Mouse (Mus musculus) midbrain, postnatal 0 days (tissue): ENCODE measurements around the gene Eva1c. TPM values are rescaled to one million over a fixed set of nuclear protein-coding genes. Genes with fewer than 3 reads are reported as not detected.
A peak's percentile ranks its signal among the peaks of the same experiment; 100 is the strongest.

Source experiments
- ATAC-seq: fragments of 200-750 bp; cut with Nextera tagmentation; 2 replicates; pipeline ENCODE4 v1.8.0; 2017; ENCODE audit warnings: moderate number of reproducible peaks, mild to moderate bottlenecking, moderate TSS enrichment, moderate library complexity; ENCODE audit not compliant: low FRiP score
- DNase-seq: peaks from one replicate; pipeline ENCODE4 v3.0.0-alpha.2; 2015; ENCODE audit warnings: low spot score
- H3K27ac ChIP-seq: fragments of 300-500 bp; sonication (generic); 2 replicates; pipeline ENCODE4 v1.5.1; 2014; ENCODE audit warnings: low read depth, mild to moderate bottlenecking, low read length, mixed read lengths
- H3K27me3 ChIP-seq: fragments of 300-500 bp; sonication (generic); 2 replicates; pipeline ENCODE4 v1.6.1; 2014; ENCODE audit warnings: low read length, control low read depth, mixed read lengths; ENCODE audit not compliant: insufficient read depth
- H3K36me3 ChIP-seq: fragments of 300-500 bp; sonication (generic); 2 replicates; pipeline ENCODE4 v1.6.1; 2014; ENCODE audit warnings: low read length, control low read depth, mixed read lengths; ENCODE audit not compliant: insufficient read depth
- H3K4me1 ChIP-seq: fragments of 300-500 bp; sonication (generic); 2 replicates; pipeline ENCODE4 v1.6.1; 2014; ENCODE audit warnings: mild to moderate bottlenecking, control low read depth, antibody characterized with exemption, low read length, mixed read lengths; ENCODE audit not compliant: insufficient read depth
- H3K4me2 ChIP-seq: fragments of 300-500 bp; sonication (generic); 2 replicates; pipeline ENCODE4 v1.6.1; 2014; ENCODE audit warnings: low read depth, mild to moderate bottlenecking, low read length, mixed read lengths; ENCODE audit not compliant: poor library complexity, severe bottlenecking
- H3K4me3 ChIP-seq: fragments of 300-500 bp; sonication (generic); 2 replicates; pipeline ENCODE4 v1.5.1; 2014; ENCODE audit warnings: low read depth, mild to moderate bottlenecking, low read length, moderate library complexity
- H3K9ac ChIP-seq: fragments of 300-500 bp; sonication (generic); replicated peaks from 2 replicates; pipeline ENCODE4 v1.6.1; 2014; ENCODE audit warnings: mild to moderate bottlenecking, low read length, moderate library complexity, mixed read lengths; ENCODE audit not compliant: poor library complexity, severe bottlenecking
- H3K9me3 ChIP-seq: fragments of 300-500 bp; sonication (generic); 2 replicates; pipeline ENCODE4 v1.6.1; 2016; ENCODE audit warnings: low read length, control low read depth
- CTCF ChIP-seq: IDR thresholded peaks from 2 replicates; pipeline ENCODE4 v1.5.1; 2016; ENCODE audit warnings: antibody characterized with exemption, mild to moderate bottlenecking
- WGBS: fragments of 180-500 bp; shearing (Covaris S2); extraction: QIAGEN DNeasy Blood & Tissue Kit; methylation state at CpG from one replicate; pipeline ENCODE4 v1.1.7; 2014; 5-methylcytosine and 5-hydroxymethylcytosine counted together
- polyA plus RNA-seq: library from polyadenylated mRNA; unstranded; fragments of >200 nt; fragmentation: Nextera tagmentation; extraction: Ambion mirVana; gene quantifications from 2 replicates; pipeline ENCODE4 v1.2.1, GENCODE M21; 2015
- total RNA-seq: library from RNA; depleted of rRNA; stranded (reverse); fragments of >200 nt; gene quantifications from 2 replicates; pipeline ENCODE4 v1.2.3, GENCODE M21; 2014; rRNA removed

Gene Eva1c
- total RNA-seq: 4.3 and 5.1 TPM in 2 replicates
- polyA plus RNA-seq: 3.3 and 3.5 TPM in 2 replicates

DNA sequence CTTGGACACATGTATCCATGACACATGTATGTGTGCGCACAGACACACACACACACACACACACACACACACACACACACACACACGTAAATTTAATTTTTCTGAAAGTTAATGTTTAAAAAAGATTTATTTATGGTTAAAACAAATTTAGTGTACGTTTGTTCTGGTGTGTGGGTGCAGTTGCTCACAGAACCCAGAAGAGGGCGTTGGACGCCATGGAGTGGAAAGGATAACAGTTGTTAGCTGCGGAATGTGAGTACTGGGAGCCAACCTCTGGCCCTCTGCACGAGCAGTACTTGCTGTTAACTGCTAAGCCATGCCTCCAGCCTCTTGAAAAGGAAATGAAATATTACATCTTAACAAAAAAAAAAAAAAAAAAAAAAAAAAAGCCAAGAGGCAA is at the start of gene Eva1c:
Gene Eva1c, plus strand, starts transcription at position 263 of the 400 bp plus-strand sequence.
- Histone ChIP-seq H3K4me1 (0 out of 2 replicates have a peak, but pooled peaks cover 5% of the 10 kb centered on the region), H3K4me3 (no peak within 1 kb of the TSS), H3K27me3 (peaks cover 14% of the 10 kb centered on the region), H3K4me2 (no peak within 1 kb of the TSS), H3K9me3 (no peaks in the 10 kb centered on the region), H3K36me3 (no peaks in the 10 kb centered on the region), H3K9ac (no peak within 1 kb of the TSS), H3K27ac (no peak within 1 kb of the TSS)
- no peak for ATAC-seq
- no peak for DNase-seq
- peak; percentile 26 for TF ChIP-seq CTCF
- WGBS: 65% methylated on average over 7 of the region's 7 CpGs

DNA sequence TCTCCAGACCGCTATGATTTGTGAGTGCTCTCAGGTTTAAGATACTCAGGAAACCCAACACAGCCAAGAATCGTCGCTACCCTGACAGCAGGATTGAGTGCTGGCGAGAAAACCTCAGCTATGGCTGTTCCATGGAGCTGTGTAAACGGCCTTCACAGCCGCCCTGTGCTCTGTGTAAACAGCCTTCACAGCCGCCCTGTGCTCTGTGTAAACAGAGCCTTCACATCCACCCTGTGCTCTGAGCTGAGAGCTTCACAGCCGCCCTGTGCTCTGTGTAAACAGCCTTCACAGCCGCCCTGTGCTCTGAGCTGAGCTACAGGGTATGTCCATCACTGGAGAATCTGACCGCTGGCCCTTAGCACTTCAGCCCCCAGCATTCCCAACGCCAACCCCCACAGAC is 46.7 kb upstream of the Eva1c start:
- Histone ChIP-seq H3K9ac (no peak overlapping the region), H3K4me2 (no peak overlapping the region), H3K27ac (no peak overlapping the region), H3K27me3 (no peaks in the 10 kb centered on the region), H3K9me3 (no peaks in the 10 kb centered on the region), H3K36me3 (peaks cover 90% of the 10 kb centered on the region), H3K4me3 (no peak overlapping the region), H3K4me1 (no peaks in the 10 kb centered on the region)
- ATAC-seq (no peak), DNase-seq (no peak)
- no peak for TF ChIP-seq CTCF
- 82% methylated on average over 11 of the region's 11 CpGs for WGBS

GRCm38 (mm10) chr16:90783302-90783701 is 43.2 kb upstream of the Eva1c start:
- Histone ChIP-seq H3K4me1 (no peaks in the 10 kb centered on the region), H3K9me3 (no peaks in the 10 kb centered on the region), H3K9ac (no peak overlapping the region), H3K27ac (no peak overlapping the region), H3K27me3 (no peaks in the 10 kb centered on the region), H3K36me3 (peaks cover 90% of the 10 kb centered on the region), H3K4me3 (no peak overlapping the region), H3K4me2 (no peak overlapping the region)
- no peak for DNase-seq
- 90% methylated on average over 11 of the region's 11 CpGs for WGBS
- no peak for ATAC-seq
- TF ChIP-seq CTCF: no peak

DNA sequence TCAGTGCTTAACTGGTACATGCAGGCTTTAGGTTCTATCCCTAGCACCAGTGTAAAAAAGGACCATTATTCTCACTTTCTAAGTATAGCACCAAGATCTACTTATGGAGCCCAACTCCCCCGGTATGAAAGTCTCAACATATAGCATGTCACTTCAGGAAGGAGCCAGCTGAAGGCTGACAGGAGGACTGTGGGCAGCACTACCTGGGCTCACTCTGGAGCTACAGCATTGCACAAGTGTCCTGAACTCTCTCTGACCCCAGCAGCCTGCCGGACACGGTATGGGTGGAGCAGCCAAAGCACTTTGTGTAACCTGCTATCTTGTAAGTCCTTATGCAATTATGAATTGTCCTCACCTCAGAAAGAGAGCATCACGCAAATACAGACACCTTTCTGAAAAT is 41.3 kb upstream of the Eva1c start:
- ATAC-seq: no peak
- H3K4me1 ChIP-seq: no peaks in the 10 kb centered on the region
- H3K4me3 ChIP-seq: no peak overlapping the region
- no peak overlapping the region for H3K4me2 ChIP-seq
- 93% methylated on average over 4 of the region's 4 CpGs for WGBS
- H3K27ac ChIP-seq: no peak overlapping the region
- DNase-seq: no peak
- H3K9me3 ChIP-seq: no peaks in the 10 kb centered on the region
- peaks cover 88% of the 10 kb centered on the region for H3K36me3 ChIP-seq
- no peak overlapping the region for H3K9ac ChIP-seq
- TF ChIP-seq CTCF: no peak
- no peaks in the 10 kb centered on the region for H3K27me3 ChIP-seq

DNA sequence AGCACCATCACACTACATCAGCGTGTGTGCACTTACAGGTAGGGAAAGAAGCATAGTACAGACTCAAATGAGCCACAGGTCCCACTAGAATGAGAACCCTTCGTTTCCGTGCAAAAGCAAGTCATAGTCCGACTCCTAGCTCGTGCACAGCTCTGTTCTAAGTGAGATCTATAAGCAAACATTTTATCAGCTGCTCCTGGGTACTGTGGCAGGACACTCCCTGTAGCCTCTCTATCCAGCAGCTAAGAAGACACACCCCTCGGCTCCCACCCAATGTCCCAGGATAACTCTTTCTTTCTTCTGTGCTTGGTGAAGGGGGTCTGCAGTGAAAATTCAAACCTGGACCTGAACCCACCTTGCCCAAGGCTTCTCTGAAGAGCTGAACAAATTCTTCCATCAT is 37.9 kb upstream of the Eva1c start:
- H3K4me2 ChIP-seq: no peak overlapping the region
- H3K36me3 ChIP-seq: peaks cover 89% of the 10 kb centered on the region
- DNase-seq: no peak
- 93% methylated on average over 6 of the region's 6 CpGs for WGBS
- H3K4me1 ChIP-seq: no peaks in the 10 kb centered on the region
- H3K9ac ChIP-seq: no peak overlapping the region
- no peak overlapping the region for H3K27ac ChIP-seq
- H3K4me3 ChIP-seq: no peak overlapping the region
- no peaks in the 10 kb centered on the region for H3K9me3 ChIP-seq
- no peak for TF ChIP-seq CTCF
- no peak for ATAC-seq
- H3K27me3 ChIP-seq: no peaks in the 10 kb centered on the region

GRCm38 (mm10) chr16:90790946-90791345 is 35.6 kb upstream of the Eva1c start:
- Histone ChIP-seq H3K36me3 (peaks cover 86% of the 10 kb centered on the region), H3K4me3 (no peak overlapping the region), H3K4me2 (no peak overlapping the region), H3K27ac (no peak overlapping the region), H3K4me1 (no peaks in the 10 kb centered on the region), H3K9ac (no peak overlapping the region), H3K27me3 (no peaks in the 10 kb centered on the region), H3K9me3 (no peaks in the 10 kb centered on the region)
- DNase-seq (no peak), ATAC-seq (no peak)
- TF ChIP-seq CTCF: no peak
- WGBS: 80% methylated on average over 6 of the region's 6 CpGs
